Mouse (Mus musculus) myocyte (in vitro differentiated cells): ENCODE data around the gene Exosc6.
"Not testable (repeated sequence)": the region's sequence is repeated elsewhere in the genome, so short reads cannot be mapped to it uniquely, and the experiment has no call there.

Source experiments
- CEBPB ChIP-seq: IDR thresholded peaks from 2 replicates; pipeline ENCODE4 v1.6.1; 2011; ENCODE audit warnings: mild to moderate bottlenecking, moderate library complexity; ENCODE audit not compliant: poor library complexity, insufficient read depth, severe bottlenecking
- E2F4 ChIP-seq: IDR thresholded peaks from one replicate; pipeline ENCODE4 v1.6.1; 2011; ENCODE audit warnings: mild to moderate bottlenecking, control low read depth, moderate library complexity; ENCODE audit not compliant: insufficient read depth
- MAX ChIP-seq: IDR thresholded peaks from one replicate; pipeline ENCODE4 v1.6.1; 2011; ENCODE audit warnings: low read depth, mild to moderate bottlenecking, control low read depth
- MYOG ChIP-seq, 3 experiments: IDR thresholded peaks; one replicate each; pipeline ENCODE4 v1.6.1; 2011; ENCODE audit warnings: control low read depth in 2 of 3, low read depth in 2 of 3, mild to moderate bottlenecking in 2 of 3; ENCODE audit not compliant: insufficient read length in 2 of 3, control insufficient read depth in 1 of 3, insufficient read depth in 1 of 3
- POLR2A ChIP-seq: IDR thresholded peaks from one replicate; pipeline ENCODE4 v1.6.1; 2011; ENCODE audit warnings: low read depth, mild to moderate bottlenecking, control low read depth, moderate library complexity; ENCODE audit not compliant: insufficient read length
- POLR2AphosphoS2 ChIP-seq: IDR thresholded peaks from one replicate; pipeline ENCODE4 v1.6.1; 2011; ENCODE audit warnings: low read depth, control low read depth; ENCODE audit not compliant: insufficient read length
- REST ChIP-seq: IDR thresholded peaks from one replicate; pipeline ENCODE4 v1.6.1; 2011; ENCODE audit warnings: mild to moderate bottlenecking, control low read depth, moderate library complexity; ENCODE audit not compliant: insufficient read depth, insufficient read length
- TCF12 ChIP-seq: IDR thresholded peaks from one replicate; pipeline ENCODE4 v1.6.1; 2011; ENCODE audit warnings: mild to moderate bottlenecking, control low read depth; ENCODE audit not compliant: poor library complexity, insufficient read depth, severe bottlenecking
- USF1 ChIP-seq: IDR thresholded peaks from one replicate; pipeline ENCODE4 v1.6.1; 2011; ENCODE audit warnings: low read depth, mild to moderate bottlenecking, control low read depth, moderate library complexity

- TF ChIP-seq POLR2A; USF1; POLR2AphosphoS2; MAX; TCF12; CEBPB; REST; E2F4; MYOG (IDR thresholded peaks at IDR 0.05; ENCODE audit: control insufficient read depth in 1 of 3, insufficient read depth in 1 of 3, insufficient read length in 2 of 3, low read depth in 2 of 3): not testable (repeated sequence)
Measured at GRCm38 (mm10) chr8:111083936-111084335, 27.8 kb downstream of the Exosc6 start.
